Mouse (Mus musculus) Muller cell, postnatal 12 days (primary cell): ENCODE measurements around the gene Zbed5.
"Not testable (repeated sequence)": the region's sequence is repeated elsewhere in the genome, so short reads cannot be mapped to it uniquely, and the experiment has no call there.

ENCODE experiments used
- DNase-seq: peaks from one replicate; pipeline ENCODE4 v3.0.0-alpha.2; 2015; ENCODE audit errors: inconsistent ontology term

Zbed5 gene

GRCm38 (mm10) chr5:129908242-129908965 is 12.9 kb downstream of the Zbed5 start, which contains the start of gene Nupr1l:
Gene Nupr1l, plus strand, starts transcription at chr5:129908540.
- peak; percentile 93 for DNase-seq

- no peak for DNase-seq
Measured at GRCm38 (mm10) chr5:129909147-129909546, 13.6 kb downstream of the Zbed5 start.

GRCm38 (mm10) chr5:129909591-129909990 is 14.1 kb downstream of the Zbed5 start:
- DNase-seq = no peak

- DNase-seq = no peak
Measured at GRCm38 (mm10) chr5:129914024-129914423, 18.5 kb downstream of the Zbed5 start.

GRCm38 (mm10) chr5:129915491-129915890 is 20.0 kb downstream of the Zbed5 start:
- not testable (repeated sequence) for DNase-seq

GRCm38 (mm10) chr5:129918065-129918651 is 22.6 kb downstream of the Zbed5 start:
- DNase-seq = no peak

- no peak for DNase-seq
Measured at GRCm38 (mm10) chr5:129918752-129919151, 23.2 kb downstream of the Zbed5 start.

- DNase-seq = no peak
Measured at GRCm38 (mm10) chr5:129919320-129919719, 23.8 kb downstream of the Zbed5 start.

GRCm38 (mm10) chr5:129921972-129922371 is 26.4 kb downstream of the Zbed5 start:
- no peak for DNase-seq

GRCm38 (mm10) chr5:129924820-129925452 is 29.4 kb downstream of the Zbed5 start:
- DNase-seq = no peak

GRCm38 (mm10) chr5:129925933-129926332 is 30.4 kb downstream of the Zbed5 start:
- DNase-seq = no peak

- DNase-seq = no peak
Measured at GRCm38 (mm10) chr5:129929924-129930855, 34.7 kb downstream of the Zbed5 start.

- no peak for DNase-seq
Measured at GRCm38 (mm10) chr5:129936941-129937340, 41.4 kb downstream of the Zbed5 start.

GRCm38 (mm10) chr5:129940281-129940680 is 44.8 kb downstream of the Zbed5 start:
- DNase-seq = no peak

GRCm38 (mm10) chr5:129940736-129941494 is 45.4 kb downstream of the Zbed5 start:
- DNase-seq = no peak

GRCm38 (mm10) chr5:129941495-129942045 is 46.0 kb downstream of the Zbed5 start, which contains the start of gene Vkorc1l1:
Gene Vkorc1l1, plus strand, starts transcription at chr5:129941970.
- peak; percentile 99 for DNase-seq

- DNase-seq = peak; percentile 36
Measured at GRCm38 (mm10) chr5:129942073-129942939, 46.8 kb downstream of the Zbed5 start.

GRCm38 (mm10) chr5:129943402-129943801 is 47.9 kb downstream of the Zbed5 start:
- DNase-seq = no peak

GRCm38 (mm10) chr5:129947528-129948033 is 52.1 kb downstream of the Zbed5 start:
- DNase-seq = no peak
